Mouse (Mus musculus) limb, embryonic 14.5 days (tissue): ENCODE data around the gene Car5a. TPM values are rescaled to one million over a fixed set of nuclear protein-coding genes. Genes with fewer than 3 reads are reported as not detected.

Source experiments
- ATAC-seq: fragments of 200-750 bp; cut with Nextera tagmentation; 2 replicates; pipeline ENCODE4 v1.8.0; 2017; ENCODE audit warnings: low read depth, moderate number of reproducible peaks, moderate TSS enrichment; ENCODE audit not compliant: low FRiP score
- DNase-seq: peaks from one replicate; pipeline ENCODE4 v3.0.0-alpha.2; 2015; ENCODE audit warnings: low spot score
- H3K27ac ChIP-seq: fragments of 300-500 bp; sonication (generic); replicated peaks from 2 replicates; pipeline ENCODE4 v1.5.1; 2014; ENCODE audit warnings: low read depth, mild to moderate bottlenecking, low read length, moderate library complexity, mixed read lengths
- H3K27me3 ChIP-seq: fragments of 300-500 bp; sonication (generic); 2 replicates; pipeline ENCODE4 v1.6.1; 2014; ENCODE audit warnings: low read length, mixed read lengths; ENCODE audit not compliant: control insufficient read depth, insufficient read depth
- H3K36me3 ChIP-seq: fragments of 300-500 bp; sonication (generic); 2 replicates; pipeline ENCODE4 v1.6.1; 2014; ENCODE audit warnings: mild to moderate bottlenecking, low read length, moderate library complexity, mixed read lengths; ENCODE audit not compliant: control insufficient read depth, insufficient read depth
- H3K4me1 ChIP-seq: fragments of 300-500 bp; sonication (generic); 2 replicates; pipeline ENCODE4 v1.6.1; 2014; ENCODE audit warnings: antibody characterized with exemption, low read length, mixed read lengths; ENCODE audit not compliant: control insufficient read depth, insufficient read depth
- H3K4me2 ChIP-seq: fragments of 300-500 bp; sonication (generic); replicated peaks from 2 replicates; pipeline ENCODE4 v1.6.1; 2014; ENCODE audit warnings: low read depth, mild to moderate bottlenecking, low read length, moderate library complexity; ENCODE audit not compliant: severe bottlenecking
- H3K4me3 ChIP-seq: fragments of 300-500 bp; sonication (generic); replicated peaks from 2 replicates; pipeline ENCODE4 v1.5.1; 2014; ENCODE audit warnings: low read length
- H3K9ac ChIP-seq: fragments of 300-500 bp; sonication (generic); 2 replicates; pipeline ENCODE4 v1.6.1; 2014; ENCODE audit warnings: mild to moderate bottlenecking, low read depth, low read length, moderate library complexity; ENCODE audit not compliant: severe bottlenecking
- H3K9me3 ChIP-seq: fragments of 300-500 bp; sonication (generic); 2 replicates; pipeline ENCODE4 v1.6.1; 2016; ENCODE audit warnings: low read length; ENCODE audit not compliant: control insufficient read depth
- POLR2A ChIP-seq: fragments of 200-500 bp; IDR thresholded peaks from 2 replicates; pipeline ENCODE4 v1.8.0; 2012; ENCODE audit warnings: inconsistent platforms, mild to moderate bottlenecking, moderate library complexity, borderline replicate concordance; ENCODE audit not compliant: insufficient read depth, insufficient read length; ENCODE audit errors: extremely low read depth
- WGBS: fragments of 180-500 bp; shearing (Covaris S2); extraction: QIAGEN DNeasy Blood & Tissue Kit; methylation state at CpG from one replicate; pipeline ENCODE4 v1.1.7; 2014; 5-methylcytosine and 5-hydroxymethylcytosine counted together
- polyA plus RNA-seq, 2 experiments: library from polyadenylated mRNA; depleted of rRNA in 1 of 2; stranded (reverse) in 1 of 2; unstranded in 1 of 2; fragments of >200 nt; fragmentation: Nextera tagmentation in 1 of 2; extraction: Ambion mirVana in 1 of 2; gene quantifications; 2 replicates each; pipeline versions ENCODE4 v1.2.1 to v1.2.3; 2012 to 2014

The Car5a gene
- polyA plus RNA-seq, 2 experiments: not detected

DNA sequence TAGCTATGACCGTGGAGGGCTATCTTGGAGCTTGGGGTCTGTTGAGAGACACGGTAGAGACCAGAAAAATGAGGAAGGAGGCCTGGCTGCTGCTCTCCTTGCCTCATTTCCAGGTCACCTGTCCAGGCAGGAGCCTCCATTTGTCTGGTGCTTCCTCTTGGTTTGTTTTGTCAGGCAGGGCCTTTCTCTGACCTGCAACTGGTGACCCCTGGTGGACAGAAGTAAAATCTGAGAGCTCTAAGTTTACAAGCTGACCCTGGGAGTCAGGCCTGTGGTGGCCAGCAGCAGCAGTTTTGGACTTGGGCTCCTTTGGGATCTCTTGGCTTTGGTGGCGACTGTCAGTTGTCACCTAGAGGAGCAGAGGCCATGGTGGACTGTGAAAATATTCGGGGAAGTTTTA, 10.2 kb downstream of the Car5a start:
- Histone ChIP-seq H3K9me3 (no peaks in the 10 kb centered on the region), H3K27ac (no peak overlapping the region), H3K27me3 (no peaks in the 10 kb centered on the region), H3K36me3 (no peaks in the 10 kb centered on the region), H3K4me2 (no peak overlapping the region), H3K4me1 (0 out of 2 replicates have a peak, but pooled peaks cover 2% of the 10 kb centered on the region), H3K9ac (no peak overlapping the region), H3K4me3 (no peak overlapping the region)
- 39% methylated on average over 4 of the region's 4 CpGs for WGBS
- ATAC-seq: no peak
- no peak for DNase-seq
- no peak for TF ChIP-seq POLR2A

DNA sequence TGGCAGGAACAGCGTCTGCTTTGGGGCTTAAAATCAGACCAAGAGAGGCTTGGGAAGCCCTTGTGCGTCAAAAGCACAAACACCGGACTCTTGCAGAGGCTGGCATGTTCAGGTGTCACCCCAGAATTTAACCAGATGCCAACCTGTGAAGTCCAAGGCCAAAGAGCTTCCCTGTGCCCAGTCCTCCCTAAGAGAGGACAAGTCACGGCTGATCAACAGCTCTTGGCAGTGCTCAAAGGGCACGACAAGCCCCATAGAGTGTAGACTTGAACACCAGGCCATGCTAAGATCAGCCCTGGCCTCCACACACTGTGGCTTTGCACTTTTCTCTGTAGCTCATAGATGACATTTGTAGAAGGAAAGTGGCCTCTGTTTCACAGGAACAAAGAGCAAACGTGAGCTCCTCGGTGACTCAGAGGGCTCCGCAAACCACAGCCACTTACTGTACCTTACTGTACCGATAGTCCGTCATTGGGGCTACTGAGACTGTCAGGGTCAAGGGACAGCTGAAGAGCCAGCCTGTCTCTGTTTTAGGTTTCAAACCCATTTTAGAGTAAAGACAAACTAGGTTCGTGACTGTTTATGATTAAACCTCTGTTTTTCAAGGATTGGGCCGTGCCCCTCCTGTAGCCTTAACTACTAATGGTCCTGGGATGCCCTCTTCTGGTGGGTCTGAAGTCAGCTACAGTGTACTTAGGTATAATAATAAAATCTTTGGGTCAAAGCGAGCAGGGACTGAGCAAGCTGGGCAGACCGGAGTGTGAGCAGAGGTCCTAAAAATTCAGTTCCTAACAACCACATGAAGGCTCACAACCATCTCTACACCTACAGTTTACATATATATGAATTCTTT, 11.8 kb downstream of the Car5a start:
- no peak overlapping the region for H3K4me2 ChIP-seq
- no peaks in the 10 kb centered on the region for H3K9me3 ChIP-seq
- H3K36me3 ChIP-seq: no peaks in the 10 kb centered on the region
- H3K27me3 ChIP-seq: no peaks in the 10 kb centered on the region
- no peak overlapping the region for H3K4me3 ChIP-seq
- TF ChIP-seq POLR2A: no peak
- no peak for ATAC-seq
- no peak for DNase-seq
- 0 out of 2 replicates have a peak, but pooled peaks cover 2% of the 10 kb centered on the region for H3K4me1 ChIP-seq
- no peak overlapping the region for H3K27ac ChIP-seq
- WGBS: 88% methylated on average over 14 of the region's 14 CpGs
- no peak overlapping the region for H3K9ac ChIP-seq

DNA sequence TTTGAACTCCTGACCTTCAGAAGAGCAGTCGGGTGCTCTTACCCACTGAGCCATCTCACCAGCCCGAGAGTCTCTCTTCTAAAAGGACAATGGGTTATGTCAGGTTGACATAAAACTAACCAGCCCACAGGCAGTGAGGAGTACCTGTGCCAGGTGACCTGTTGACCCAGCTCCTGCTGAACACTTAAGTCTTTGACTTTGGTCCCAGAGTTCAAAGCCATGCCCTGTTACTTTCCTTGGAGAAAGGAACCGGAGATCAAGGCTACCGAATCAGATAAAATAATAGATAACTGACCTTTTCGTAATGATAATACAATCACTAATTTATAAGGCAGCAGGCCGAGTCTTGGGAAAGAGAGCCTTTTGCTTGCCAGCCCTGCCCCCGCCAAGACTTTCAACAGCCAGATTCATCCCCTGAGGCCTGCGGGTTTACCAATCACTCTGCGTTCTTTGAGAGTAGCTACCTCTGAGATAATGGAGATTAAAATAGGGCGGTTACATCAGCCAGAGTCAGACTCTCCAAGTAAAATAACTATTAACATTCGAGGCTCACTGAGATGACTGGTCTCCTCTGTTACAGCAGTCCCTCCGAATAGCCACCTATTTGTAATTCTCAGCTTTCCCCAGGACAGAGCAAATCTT, 12.6 kb downstream of the Car5a start:
- ATAC-seq (no peak), DNase-seq (no peak)
- Histone ChIP-seq H3K27ac (no peak overlapping the region), H3K9ac (no peak overlapping the region), H3K4me2 (no peak overlapping the region), H3K36me3 (no peaks in the 10 kb centered on the region), H3K9me3 (no peaks in the 10 kb centered on the region), H3K4me3 (no peak overlapping the region), H3K27me3 (no peaks in the 10 kb centered on the region), H3K4me1 (0 out of 2 replicates have a peak, but pooled peaks cover 2% of the 10 kb centered on the region)
- WGBS: 81% methylated on average over 12 of the region's 12 CpGs
- no peak for TF ChIP-seq POLR2A

DNA sequence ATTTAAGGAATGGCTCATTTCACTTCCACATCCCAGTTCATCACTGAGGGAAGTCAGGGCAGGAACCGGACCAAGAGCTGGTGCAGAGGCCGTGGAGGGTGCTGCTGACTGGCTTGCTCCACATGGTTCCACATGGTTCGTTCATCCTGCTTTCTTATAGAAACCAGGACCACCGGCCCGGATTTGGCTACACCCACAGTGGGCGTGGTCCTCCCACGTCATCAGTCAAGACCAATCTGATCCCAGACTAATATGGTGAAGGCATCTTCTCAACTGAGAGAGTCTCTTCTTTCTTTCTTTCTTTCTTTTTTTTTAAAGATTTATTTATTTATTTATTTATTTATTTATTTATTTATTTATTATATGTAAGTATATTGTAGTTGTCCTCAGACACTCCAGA, 13.1 kb downstream of the Car5a start:
- 86% methylated on average over 7 of the region's 7 CpGs for WGBS
- Histone ChIP-seq H3K27me3 (no peaks in the 10 kb centered on the region), H3K4me3 (no peak overlapping the region), H3K36me3 (no peaks in the 10 kb centered on the region), H3K4me1 (0 out of 2 replicates have a peak, but pooled peaks cover 2% of the 10 kb centered on the region), H3K4me2 (no peak overlapping the region), H3K9ac (no peak overlapping the region), H3K27ac (no peak overlapping the region), H3K9me3 (no peaks in the 10 kb centered on the region)
- TF ChIP-seq POLR2A: no peak
- no peak for ATAC-seq
- no peak for DNase-seq

DNA sequence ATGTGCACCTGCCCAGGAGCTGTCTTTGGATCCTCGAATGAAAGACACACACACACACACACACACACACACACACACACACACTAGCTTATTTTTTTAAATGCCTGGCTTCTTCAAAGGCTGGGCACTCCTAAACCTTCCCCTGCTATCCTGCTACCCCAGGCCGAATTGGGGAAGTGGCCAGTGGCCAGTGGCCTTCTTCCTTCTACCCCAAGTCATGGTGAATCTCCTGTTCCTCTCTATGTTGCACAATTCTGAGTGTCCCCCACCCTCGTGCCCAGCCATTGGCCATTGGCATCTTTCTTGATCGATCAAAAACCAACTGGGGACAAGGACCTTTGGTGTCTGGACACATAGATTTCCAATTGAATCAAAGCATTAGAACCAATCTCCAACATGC, 14.7 kb downstream of the Car5a start:
- no peak for ATAC-seq
- H3K4me2 ChIP-seq: no peak overlapping the region
- H3K27ac ChIP-seq: no peak overlapping the region
- no peak overlapping the region for H3K9ac ChIP-seq
- H3K36me3 ChIP-seq: no peaks in the 10 kb centered on the region
- H3K27me3 ChIP-seq: no peaks in the 10 kb centered on the region
- TF ChIP-seq POLR2A: no peak
- H3K4me3 ChIP-seq: no peak overlapping the region
- H3K9me3 ChIP-seq: no peaks in the 10 kb centered on the region
- WGBS: 74% methylated on average over 4 of the region's 4 CpGs
- no peaks in the 10 kb centered on the region for H3K4me1 ChIP-seq
- DNase-seq: no peak
